Mouse (Mus musculus) adrenal gland, postnatal 0 days (tissue): ENCODE data around the gene Vmn1r51. TPM values are rescaled to one million over a fixed set of nuclear protein-coding genes. Genes with fewer than 3 reads are reported as not detected.

Source experiments
- polyA plus RNA-seq: library from polyadenylated mRNA; unstranded; fragments of >200 nt; fragmentation: Nextera tagmentation; extraction: Ambion mirVana; gene quantifications from 2 replicates; pipeline ENCODE4 v1.2.1, GENCODE M21; 2015

The Vmn1r51 gene
- polyA plus RNA-seq, result 0.03 TPM in 1 of 2 replicates, not detected in the other

DNA sequence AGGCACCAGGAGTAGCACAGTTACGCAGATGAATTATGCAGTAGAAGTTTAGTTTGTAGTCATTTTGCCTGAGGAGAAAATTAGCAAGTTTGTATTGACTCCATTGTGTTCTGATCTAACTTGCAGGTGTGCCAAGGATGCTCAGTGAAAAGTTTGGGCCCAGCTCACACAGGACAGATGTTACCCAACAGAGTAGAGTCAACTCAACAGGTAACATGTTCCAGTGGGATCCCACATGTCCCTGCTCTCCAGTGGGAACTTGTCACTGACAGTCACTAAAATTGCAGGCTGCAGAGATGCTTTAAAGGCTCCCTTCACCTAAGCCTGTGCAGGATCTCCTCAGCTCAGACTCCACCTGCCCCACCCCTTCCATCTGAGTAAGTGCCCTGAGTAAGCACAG lies at the start of gene Vmn1r51:
TSS of gene Vmn1r51 (plus strand) at position 301 of the 400 bp plus-strand sequence.

GRCm38 (mm10) chr6:90078406-90078805 lies 44.0 kb upstream of the Vmn1r51 start, which contains the start of gene Vmn1r49:
Gene Vmn1r49 (minus strand): TSS chr6:90078506.

GRCm38 (mm10) chr6:90101130-90101529 lies 21.3 kb upstream of the Vmn1r51 start, which contains the start of gene Vmn1r50:
Gene Vmn1r50 (plus strand): TSS chr6:90101430.

GRCm38 (mm10) chr6:90174508-90174907 lies 52.1 kb downstream of the Vmn1r51 start, which contains the start of gene Vmn1r52:
Gene Vmn1r52 (plus strand): TSS chr6:90174808.

Other genes starting within 250 kb of the Vmn1r51 start
- gene Vmn1r42, start 246.2 kb upstream of the Vmn1r51 start, polyA plus RNA-seq, result not detected in 2 replicates
- 0.01 TPM in 1 of 2 replicates, not detected in the other for gene Vmn1r43, start 246.2 kb upstream of the Vmn1r51 start, polyA plus RNA-seq
- not detected in 2 replicates for gene Vmn1r44, start 238.9 kb upstream of the Vmn1r51 start, polyA plus RNA-seq
- not detected in 2 replicates for gene Vmn1r45, start 182.0 kb upstream of the Vmn1r51 start, polyA plus RNA-seq
- not detected in 2 replicates for gene Vmn1r46, start 153.3 kb upstream of the Vmn1r51 start, polyA plus RNA-seq
- gene Vmn1r47, start 106.4 kb upstream of the Vmn1r51 start, polyA plus RNA-seq, result not detected in 2 replicates
- gene Vmn1r48, start 85.8 kb upstream of the Vmn1r51 start, polyA plus RNA-seq, result not detected in 2 replicates
- gene Vmn1r49, start 44.1 kb upstream of the Vmn1r51 start, polyA plus RNA-seq, result not detected in 2 replicates
- not detected in 2 replicates for gene Vmn1r50, start 21.2 kb upstream of the Vmn1r51 start, polyA plus RNA-seq
- gene Vmn1r52, start 52.2 kb downstream of the Vmn1r51 start, polyA plus RNA-seq, result not detected in 2 replicates
- not detected in 2 replicates for gene V1ra8, start 80.2 kb downstream of the Vmn1r51 start, polyA plus RNA-seq
- gene Vmn1r53, start 101.8 kb downstream of the Vmn1r51 start, polyA plus RNA-seq, result 0.15 TPM in 1 of 2 replicates, not detected in the other
- not detected in 2 replicates for gene Vmn1r54, start 123.7 kb downstream of the Vmn1r51 start, polyA plus RNA-seq
- gene BC048671, start 178.6 kb downstream of the Vmn1r51 start, polyA plus RNA-seq, result not detected in 2 replicates
- gene Chst13, start 202.6 kb downstream of the Vmn1r51 start, polyA plus RNA-seq, result 0.59 and 0.68 TPM in 2 replicates
- 1.4 TPM in 2 replicates for gene Uroc1, start 210.7 kb downstream of the Vmn1r51 start, polyA plus RNA-seq
- 8.4 and 8.5 TPM in 2 replicates for gene Zxdc, start 246.9 kb downstream of the Vmn1r51 start, polyA plus RNA-seq